Mouse (Mus musculus) lung, embryonic 14.5 days (tissue): ENCODE measurements around the gene D930020B18Rik. TPM values are rescaled to one million over a fixed set of nuclear protein-coding genes. Genes with fewer than 3 reads are reported as not detected.

Experiments
- ATAC-seq: fragments of 200-750 bp; cut with Nextera tagmentation; 2 replicates; pipeline ENCODE4 v1.8.0; 2017; ENCODE audit warnings: mild to moderate bottlenecking, moderate TSS enrichment, moderate library complexity; ENCODE audit not compliant: insufficient read depth
- DNase-seq: peaks from one replicate; pipeline ENCODE4 v3.0.0-alpha.2; 2015
- H3K27ac ChIP-seq: fragments of 300-500 bp; sonication (generic); 2 replicates; pipeline ENCODE4 v1.5.1; 2014; ENCODE audit warnings: low read depth, mild to moderate bottlenecking, moderate library complexity
- H3K27me3 ChIP-seq: fragments of 300-500 bp; sonication (generic); 2 replicates; pipeline ENCODE4 v1.6.1; 2014; ENCODE audit warnings: low read length, control low read depth; ENCODE audit not compliant: insufficient read depth
- H3K36me3 ChIP-seq: fragments of 300-500 bp; sonication (generic); 2 replicates; pipeline ENCODE4 v1.6.1; 2014; ENCODE audit warnings: control low read depth; ENCODE audit not compliant: insufficient read depth
- H3K4me1 ChIP-seq: fragments of 300-500 bp; sonication (generic); 2 replicates; pipeline ENCODE4 v1.6.1; 2014; ENCODE audit warnings: antibody characterized with exemption, control low read depth; ENCODE audit not compliant: insufficient read depth
- H3K4me2 ChIP-seq: fragments of 300-500 bp; sonication (generic); 2 replicates; pipeline ENCODE4 v1.6.1; 2014; ENCODE audit warnings: mild to moderate bottlenecking
- H3K4me3 ChIP-seq: fragments of 300-500 bp; sonication (generic); 2 replicates; pipeline ENCODE4 v1.5.1; 2014; ENCODE audit warnings: low read depth, low read length
- H3K9ac ChIP-seq: fragments of 300-500 bp; sonication (generic); 2 replicates; pipeline ENCODE4 v1.6.1; 2014
- H3K9me3 ChIP-seq: fragments of 300-500 bp; sonication (generic); 2 replicates; pipeline ENCODE4 v1.6.1; 2016; ENCODE audit warnings: low read depth, low read length, control low read depth
- CTCF ChIP-seq: IDR thresholded peaks from 2 replicates; pipeline ENCODE4 v1.5.1; 2016; ENCODE audit warnings: antibody characterized with exemption, low read depth
- WGBS: fragments of 180-500 bp; shearing (Covaris S2); extraction: QIAGEN DNeasy Blood & Tissue Kit; methylation state at CpG from one replicate; pipeline ENCODE4 v1.1.7; 2014; 5-methylcytosine and 5-hydroxymethylcytosine counted together
- microRNA-seq: library from miRNA; unstranded; fragments of <30 nt; microRNA quantifications from one replicate; pipeline ENCODE4, GENCODE M21; 2016; ENCODE audit warnings: borderline number of aligned reads
- polyA plus RNA-seq: library from polyadenylated mRNA; unstranded; fragments of >200 nt; fragmentation: Nextera tagmentation; extraction: Ambion mirVana; gene quantifications from 2 replicates; pipeline ENCODE4 v1.2.1, GENCODE M21; 2014

The D930020B18Rik gene
- polyA plus RNA-seq, 1 experiment from 2014 or later = 0.54 TPM

- Histone ChIP-seq H3K4me2 (no peak overlapping the region), H3K9me3 (no peaks in the 10 kb centered on the region), H3K4me1 (no peaks in the 10 kb centered on the region), H3K9ac (no peak overlapping the region), H3K4me3 (no peak overlapping the region), H3K27ac (no peak overlapping the region), H3K36me3 (no peaks in the 10 kb centered on the region), H3K27me3 (no peaks in the 10 kb centered on the region)
- peak; percentile 9 for DNase-seq
- WGBS = 68% methylated on average over 4 of the region's 4 CpGs
- no peak; the same call in 1 of the 2 replicates for ATAC-seq
- no peak for TF ChIP-seq CTCF
Measured at GRCm38 (mm10) chr10:121727151-121727550, 85.8 kb downstream of the D930020B18Rik start.

- no peak for TF ChIP-seq CTCF
- Histone ChIP-seq H3K9ac (no peak overlapping the region), H3K4me1 (no peaks in the 10 kb centered on the region), H3K36me3 (no peaks in the 10 kb centered on the region), H3K4me2 (no peak overlapping the region), H3K9me3 (no peaks in the 10 kb centered on the region), H3K4me3 (no peak overlapping the region), H3K27me3 (no peaks in the 10 kb centered on the region), H3K27ac (no peak overlapping the region)
- ATAC-seq = no peak
- 96% methylated on average over 4 of the region's 4 CpGs for WGBS
- no peak for DNase-seq
Measured at GRCm38 (mm10) chr10:121728226-121728625, 86.8 kb downstream of the D930020B18Rik start.

- 90% methylated on average over 8 of the region's 8 CpGs for WGBS
- H3K27me3 ChIP-seq = no peaks in the 10 kb centered on the region
- H3K9ac ChIP-seq = no peak overlapping the region
- DNase-seq (no peak), ATAC-seq (no peak)
- no peak overlapping the region for H3K4me3 ChIP-seq
- H3K4me2 ChIP-seq = no peak overlapping the region
- H3K9me3 ChIP-seq = no peaks in the 10 kb centered on the region
- no peak overlapping the region for H3K27ac ChIP-seq
- TF ChIP-seq CTCF = no peak
- no peaks in the 10 kb centered on the region for H3K36me3 ChIP-seq
- no peaks in the 10 kb centered on the region for H3K4me1 ChIP-seq
Measured at GRCm38 (mm10) chr10:121731048-121731725, 89.8 kb downstream of the D930020B18Rik start.

- Histone ChIP-seq H3K27me3 (no peaks in the 10 kb centered on the region), H3K9ac (no peak overlapping the region), H3K4me1 (no peaks in the 10 kb centered on the region), H3K4me2 (no peak overlapping the region), H3K27ac (no peak overlapping the region), H3K36me3 (no peaks in the 10 kb centered on the region), H3K9me3 (no peaks in the 10 kb centered on the region), H3K4me3 (no peak overlapping the region)
- WGBS = 86% methylated on average over 9 of the region's 9 CpGs
- ATAC-seq (no peak), DNase-seq (no peak)
- no peak for TF ChIP-seq CTCF
Measured at GRCm38 (mm10) chr10:121732542-121732941, 91.2 kb downstream of the D930020B18Rik start.

GRCm38 (mm10) chr10:121737256-121737655 is 95.9 kb downstream of the D930020B18Rik start:
- H3K4me1 ChIP-seq = peaks cover 4% of the 10 kb centered on the region; the same call in 1 of the 2 replicates
- WGBS = 92% methylated on average over 3 of the region's 3 CpGs
- no peak for DNase-seq

GRCm38 (mm10) chr10:121739548-121740505 is 98.4 kb downstream of the D930020B18Rik start, which contains the start of gene BC048403:
TSS of gene BC048403 (plus strand) at chr10:121739937.
- H3K9me3 ChIP-seq = no peaks in the 10 kb centered on the region
- peak; percentile 92 for ATAC-seq
- H3K4me3 ChIP-seq = peak within 1 kb of the TSS; percentile 90
- under 1% methylated on average over 68 of the region's 68 CpGs for WGBS
- TF ChIP-seq CTCF = no peak
- H3K4me2 ChIP-seq = peak within 1 kb of the TSS; percentile 88
- no peaks in the 10 kb centered on the region for H3K27me3 ChIP-seq
- H3K27ac ChIP-seq = peak within 1 kb of the TSS; percentile 66; the same call in 1 of the 2 replicates
- peak within 1 kb of the TSS; percentile 76 for H3K9ac ChIP-seq
- H3K36me3 ChIP-seq = no peaks in the 10 kb centered on the region
- H3K4me1 ChIP-seq = peaks cover 4% of the 10 kb centered on the region; the same call in 1 of the 2 replicates
- peak; percentile 93 for DNase-seq

More at GRCm38 (mm10) chr10:121737256-121737655, 95.9 kb downstream of the D930020B18Rik start:
- H3K4me2 ChIP-seq = no peak overlapping the region
- H3K9me3 ChIP-seq = no peaks in the 10 kb centered on the region
- H3K27ac ChIP-seq = no peak overlapping the region
- no peak overlapping the region for H3K4me3 ChIP-seq
- H3K27me3 ChIP-seq = no peaks in the 10 kb centered on the region
- H3K36me3 ChIP-seq = no peaks in the 10 kb centered on the region
- no peak for ATAC-seq
- TF ChIP-seq CTCF = no peak
- H3K9ac ChIP-seq = no peak overlapping the region

DNA sequence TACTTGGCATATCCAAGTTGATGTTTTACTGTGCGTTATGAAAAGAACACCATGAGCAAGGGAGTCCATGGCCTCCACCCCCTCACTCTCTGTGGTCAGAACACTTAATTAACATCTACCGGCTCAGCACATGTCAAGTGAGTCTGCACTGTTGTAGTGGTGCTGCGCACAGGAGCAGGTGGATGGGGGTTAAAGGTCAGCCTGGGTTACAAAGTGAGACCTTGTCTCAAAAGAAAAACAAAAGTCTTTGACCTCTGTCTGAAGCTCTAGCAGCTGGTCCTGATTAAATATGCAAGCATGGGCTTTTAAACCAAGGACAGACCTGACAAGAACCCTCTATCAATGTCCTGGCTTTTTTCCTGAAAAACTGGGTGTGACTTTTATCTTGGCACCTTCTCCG is 100.9 kb downstream of the D930020B18Rik start:
- Histone ChIP-seq H3K36me3 (peaks cover 14% of the 10 kb centered on the region), H3K27me3 (no peaks in the 10 kb centered on the region), H3K4me2 (no peak overlapping the region), H3K9ac (no peak overlapping the region), H3K4me1 (peaks cover 4% of the 10 kb centered on the region; the same call in 1 of the 2 replicates), H3K9me3 (no peaks in the 10 kb centered on the region), H3K4me3 (no peak overlapping the region), H3K27ac (no peak overlapping the region)
- DNase-seq = no peak
- ATAC-seq = no peak
- no peak for TF ChIP-seq CTCF
- 37% methylated on average over 4 of the region's 4 CpGs for WGBS

Small RNA genes lying within 50 kb of the gene (microRNA-seq; reads per million reads assigned to microRNA genes)
- not detected for gene Gm24330

Other genes starting within 250 kb of the D930020B18Rik start
- 19.8 and 21.0 TPM in 2 replicates for gene Rassf3, start 165.2 kb upstream of the D930020B18Rik start, polyA plus RNA-seq
- gene Tbk1, start 54.8 kb upstream of the D930020B18Rik start, polyA plus RNA-seq = 38.1 and 39.6 TPM in 2 replicates
- 67.5 and 69.9 TPM in 2 replicates for gene Xpot, start 15.3 kb upstream of the D930020B18Rik start, polyA plus RNA-seq
- gene BC048403, start 98.3 kb downstream of the D930020B18Rik start, polyA plus RNA-seq = 3.4 and 4.3 TPM in 2 replicates